Mouse (Mus musculus): ENCODE measurements around the gene Rasl11a.

DNA sequence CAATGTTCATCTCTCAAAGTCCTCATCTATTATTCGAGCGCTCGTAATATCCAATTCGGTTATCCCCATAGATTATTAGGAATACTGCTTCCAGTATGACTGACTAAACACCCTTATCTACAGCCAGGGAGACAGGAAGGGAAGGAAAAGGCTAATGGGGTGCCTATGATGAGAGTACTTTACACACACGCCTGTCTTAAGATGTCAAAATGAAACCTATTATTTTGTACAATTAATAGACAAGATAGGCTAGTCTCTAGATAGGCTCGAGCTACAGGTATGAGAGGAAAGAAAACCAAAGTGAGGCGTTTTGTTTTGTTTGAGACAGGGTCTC lies 12.5 kb upstream of the Rasl11a start:
- TF ChIP-seq CTCF (IDR thresholded peaks at IDR 0.05) (no peak), EP300 (IDR thresholded peaks at IDR 0.05) (no peak)

Data from lung, postnatal 0 days (tissue).